Mouse (Mus musculus) ovary, postnatal 36 days (tissue): ENCODE data around the gene Olfr1450.
"Not testable (repeated sequence)": the region's sequence is repeated elsewhere in the genome, so short reads cannot be mapped to it uniquely, and the experiment has no call there.

Experiments
- DNase-seq: peaks from one replicate; pipeline ENCODE4 v3.0.0; 2022; ENCODE audit warnings: low spot score, mixed read lengths

Gene Olfr1450

DNA sequence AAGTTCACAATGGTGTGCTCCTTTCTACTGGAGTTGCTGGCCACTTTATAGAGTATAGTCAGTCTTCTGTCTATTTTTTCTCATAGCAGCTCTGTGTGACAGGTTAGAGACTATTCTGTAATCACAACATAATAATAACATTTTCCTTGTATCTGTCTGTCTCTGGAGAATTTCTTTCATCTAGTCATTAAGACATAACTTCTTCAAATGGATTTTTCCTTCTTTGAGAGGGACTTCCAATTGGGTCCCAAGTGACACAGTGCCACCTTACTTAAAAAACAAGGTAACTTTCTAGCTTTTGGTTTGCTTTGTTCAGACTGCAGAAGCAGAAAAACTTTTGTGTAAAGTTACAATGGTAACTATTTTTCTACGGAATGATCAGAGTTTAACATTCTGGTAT is at the start of gene Olfr1450:
Gene Olfr1450 (plus strand): TSS at position 301 of the 400 bp plus-strand sequence.
- DNase-seq = no peak

DNA sequence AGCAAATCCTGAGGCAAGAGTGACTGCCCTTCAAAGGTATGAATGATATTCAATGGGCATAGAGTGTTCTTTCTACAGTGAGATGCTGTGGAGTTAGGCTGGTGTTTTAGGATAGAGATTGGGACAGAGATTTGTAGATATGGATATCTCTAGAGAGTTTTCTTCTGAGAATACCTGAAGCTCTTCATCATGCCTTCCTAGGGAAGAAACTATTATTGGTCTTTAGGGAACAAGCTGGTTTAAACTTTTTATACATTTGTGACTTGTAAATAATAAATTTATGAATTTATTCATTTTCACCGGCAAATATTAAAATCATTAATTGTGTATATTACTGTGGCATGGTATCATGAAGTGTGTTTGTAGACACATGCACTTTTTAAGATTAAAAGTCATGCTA is 46.4 kb upstream of the Olfr1450 start, which contains the start of gene Olfr1447:
Gene Olfr1447 (minus strand): TSS at position 101 of the 400 bp plus-strand sequence.
- DNase-seq = no peak

DNA sequence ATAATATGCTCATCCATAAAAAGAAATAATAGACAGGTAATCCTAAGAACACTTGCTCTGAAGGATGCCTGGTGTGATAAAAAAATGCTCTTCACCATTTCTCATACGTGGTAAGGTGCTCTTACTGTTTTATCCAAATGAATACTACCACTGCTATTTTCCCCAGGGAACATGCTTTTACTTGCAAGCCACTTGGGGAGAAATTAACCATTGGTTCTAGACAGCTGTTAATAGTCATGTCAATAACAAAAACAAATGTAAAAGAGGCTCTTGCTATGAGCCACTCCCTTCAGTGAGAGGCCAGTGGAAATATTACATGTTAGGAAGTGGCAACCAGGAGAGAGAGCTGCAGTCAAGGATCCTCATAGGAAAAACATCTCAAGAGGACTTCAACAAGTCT is 25.7 kb upstream of the Olfr1450 start, which contains the start of gene Olfr1448:
Gene Olfr1448 (minus strand): TSS at position 101 of the 400 bp plus-strand sequence.
- no peak for DNase-seq

DNA sequence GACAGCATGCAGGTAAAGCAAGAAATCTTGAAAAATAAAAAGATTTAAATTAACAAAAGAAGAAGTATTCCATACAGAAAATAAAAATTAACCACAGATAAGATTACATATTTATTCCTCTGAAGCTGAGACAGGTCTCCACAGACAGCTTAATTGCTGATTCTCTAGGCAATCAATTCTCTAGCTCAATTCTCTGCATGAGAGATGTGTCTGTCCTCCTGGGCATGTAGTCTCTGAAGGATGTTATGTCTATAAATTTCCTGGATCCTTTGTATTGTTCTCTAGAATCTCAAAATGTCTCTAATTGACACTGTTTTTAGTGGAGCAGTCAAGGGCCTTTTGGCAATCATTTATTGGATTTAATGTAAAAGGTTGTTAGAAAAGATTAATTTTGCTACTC is 19.5 kb upstream of the Olfr1450 start, which contains the start of gene Olfr1449:
Gene Olfr1449 (plus strand): TSS at position 301 of the 400 bp plus-strand sequence.
- no peak for DNase-seq

DNA sequence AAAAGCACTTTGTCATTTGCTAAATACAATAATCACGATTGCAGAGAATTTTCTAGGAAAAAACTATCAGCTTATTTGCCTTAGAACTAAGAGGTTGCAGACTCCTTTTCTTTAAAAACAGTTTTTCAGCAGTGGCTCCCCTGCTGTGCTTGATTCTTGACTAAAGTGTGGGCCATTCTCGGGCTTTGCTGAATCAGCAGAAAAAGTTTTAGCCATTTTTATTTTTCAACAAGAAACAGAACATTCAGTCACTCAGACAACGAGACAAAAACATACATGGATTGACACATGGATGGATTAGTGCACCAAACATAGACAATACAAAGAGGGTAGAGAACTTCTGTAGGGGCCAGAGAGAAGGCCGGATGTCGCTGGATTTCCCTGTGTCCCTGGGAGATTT is 20.0 kb downstream of the Olfr1450 start:
- not testable (repeated sequence) for DNase-seq

DNA sequence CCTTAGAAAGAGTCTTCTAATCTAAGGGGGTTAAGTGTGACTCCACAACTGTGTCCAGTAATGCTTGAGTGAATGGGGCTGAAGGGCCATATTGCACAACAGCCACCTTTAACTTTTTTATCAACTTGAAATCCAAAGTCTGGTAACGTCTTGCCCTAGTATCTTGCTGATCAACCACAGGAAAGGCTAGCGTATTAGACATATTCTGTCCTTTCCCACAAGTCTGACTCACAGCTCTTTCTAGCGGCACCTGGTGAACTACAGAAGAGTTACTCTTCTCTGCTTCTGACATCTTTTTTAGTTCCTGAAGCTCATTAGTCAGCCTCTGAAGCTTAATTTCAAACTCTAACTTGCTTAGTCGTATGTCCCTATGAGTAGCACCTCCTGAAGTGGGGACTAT is 42.3 kb downstream of the Olfr1450 start:
- DNase-seq = not testable (repeated sequence)

DNA sequence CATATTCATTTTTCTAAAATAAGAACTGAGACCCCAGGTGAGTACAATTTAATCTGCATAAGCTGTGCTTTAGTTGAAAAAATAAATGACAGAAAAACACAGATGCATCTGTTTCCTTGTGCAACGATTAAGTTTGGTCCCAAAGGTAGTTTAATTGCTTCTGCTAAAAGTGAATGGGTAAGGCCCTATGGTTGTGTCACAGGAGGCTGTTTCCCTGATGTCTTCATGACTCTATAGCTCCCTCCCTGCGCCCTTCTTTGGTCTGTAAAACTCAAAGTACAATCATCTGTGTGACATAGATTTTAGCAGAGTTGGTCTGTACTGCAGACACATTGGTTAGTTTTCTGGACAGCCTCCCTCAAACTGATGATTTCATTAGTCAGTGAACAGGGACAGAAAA is 44.7 kb downstream of the Olfr1450 start, which contains the start of gene Olfr1451:
Gene Olfr1451 (plus strand): TSS at position 301 of the 400 bp plus-strand sequence.
- no peak for DNase-seq
